Mouse (Mus musculus) limb, embryonic 14.5 days (tissue): ENCODE data around the gene Dspp. TPM values are rescaled to one million over a fixed set of nuclear protein-coding genes. Genes with fewer than 3 reads are reported as not detected.

Experiments
- ATAC-seq: fragments of 200-750 bp; cut with Nextera tagmentation; 2 replicates; pipeline ENCODE4 v1.8.0; 2017; ENCODE audit warnings: low read depth, moderate number of reproducible peaks, moderate TSS enrichment; ENCODE audit not compliant: low FRiP score
- DNase-seq: peaks from one replicate; pipeline ENCODE4 v3.0.0-alpha.2; 2015; ENCODE audit warnings: low spot score
- H3K27ac ChIP-seq: fragments of 300-500 bp; sonication (generic); replicated peaks from 2 replicates; pipeline ENCODE4 v1.5.1; 2014; ENCODE audit warnings: low read depth, mild to moderate bottlenecking, low read length, moderate library complexity, mixed read lengths
- H3K27me3 ChIP-seq: fragments of 300-500 bp; sonication (generic); 2 replicates; pipeline ENCODE4 v1.6.1; 2014; ENCODE audit warnings: low read length, mixed read lengths; ENCODE audit not compliant: control insufficient read depth, insufficient read depth
- H3K36me3 ChIP-seq: fragments of 300-500 bp; sonication (generic); 2 replicates; pipeline ENCODE4 v1.6.1; 2014; ENCODE audit warnings: mild to moderate bottlenecking, low read length, moderate library complexity, mixed read lengths; ENCODE audit not compliant: control insufficient read depth, insufficient read depth
- H3K4me1 ChIP-seq: fragments of 300-500 bp; sonication (generic); 2 replicates; pipeline ENCODE4 v1.6.1; 2014; ENCODE audit warnings: antibody characterized with exemption, low read length, mixed read lengths; ENCODE audit not compliant: control insufficient read depth, insufficient read depth
- H3K4me2 ChIP-seq: fragments of 300-500 bp; sonication (generic); replicated peaks from 2 replicates; pipeline ENCODE4 v1.6.1; 2014; ENCODE audit warnings: low read depth, mild to moderate bottlenecking, low read length, moderate library complexity; ENCODE audit not compliant: severe bottlenecking
- H3K4me3 ChIP-seq: fragments of 300-500 bp; sonication (generic); replicated peaks from 2 replicates; pipeline ENCODE4 v1.5.1; 2014; ENCODE audit warnings: low read length
- H3K9ac ChIP-seq: fragments of 300-500 bp; sonication (generic); 2 replicates; pipeline ENCODE4 v1.6.1; 2014; ENCODE audit warnings: mild to moderate bottlenecking, low read depth, low read length, moderate library complexity; ENCODE audit not compliant: severe bottlenecking
- H3K9me3 ChIP-seq: fragments of 300-500 bp; sonication (generic); 2 replicates; pipeline ENCODE4 v1.6.1; 2016; ENCODE audit warnings: low read length; ENCODE audit not compliant: control insufficient read depth
- POLR2A ChIP-seq: fragments of 200-500 bp; IDR thresholded peaks from 2 replicates; pipeline ENCODE4 v1.8.0; 2012; ENCODE audit warnings: inconsistent platforms, mild to moderate bottlenecking, moderate library complexity, borderline replicate concordance; ENCODE audit not compliant: insufficient read depth, insufficient read length; ENCODE audit errors: extremely low read depth
- WGBS: fragments of 180-500 bp; shearing (Covaris S2); extraction: QIAGEN DNeasy Blood & Tissue Kit; methylation state at CpG from one replicate; pipeline ENCODE4 v1.1.7; 2014; 5-methylcytosine and 5-hydroxymethylcytosine counted together
- polyA plus RNA-seq, 2 experiments: library from polyadenylated mRNA; depleted of rRNA in 1 of 2; stranded (reverse) in 1 of 2; unstranded in 1 of 2; fragments of >200 nt; fragmentation: Nextera tagmentation in 1 of 2; extraction: Ambion mirVana in 1 of 2; gene quantifications; 2 replicates each; pipeline versions ENCODE4 v1.2.1 to v1.2.3; 2012 to 2014

Dspp gene
- polyA plus RNA-seq, 2 experiments: not detected

GRCm38 (mm10) chr5:104224299-104224698, 53.8 kb downstream of the Dspp start:
- Histone ChIP-seq H3K4me1 (no peaks in the 10 kb centered on the region), H3K9ac (no peak overlapping the region), H3K4me2 (no peak overlapping the region), H3K9me3 (no peaks in the 10 kb centered on the region), H3K27me3 (no peaks in the 10 kb centered on the region), H3K27ac (no peak overlapping the region), H3K4me3 (no peak overlapping the region), H3K36me3 (no peaks in the 10 kb centered on the region)
- no peak for TF ChIP-seq POLR2A
- ATAC-seq (no peak), DNase-seq (no peak)
- WGBS: 50% methylated on average over 3 of the region's 3 CpGs

- ATAC-seq (no peak), DNase-seq (no peak)
- Histone ChIP-seq H3K4me3 (no peak overlapping the region), H3K27ac (no peak overlapping the region), H3K36me3 (no peaks in the 10 kb centered on the region), H3K4me1 (no peaks in the 10 kb centered on the region), H3K27me3 (no peaks in the 10 kb centered on the region), H3K9me3 (no peaks in the 10 kb centered on the region), H3K9ac (no peak overlapping the region), H3K4me2 (no peak overlapping the region)
- TF ChIP-seq POLR2A: no peak
Measured at GRCm38 (mm10) chr5:104224750-104225149, 54.2 kb downstream of the Dspp start.

- H3K4me3 ChIP-seq: no peak overlapping the region
- ATAC-seq (no peak), DNase-seq (no peak)
- no peak overlapping the region for H3K4me2 ChIP-seq
- no peaks in the 10 kb centered on the region for H3K27me3 ChIP-seq
- H3K9me3 ChIP-seq: no peaks in the 10 kb centered on the region
- H3K4me1 ChIP-seq: no peaks in the 10 kb centered on the region
- 8% methylated on average over 1 of the region's 1 CpGs for WGBS
- no peak overlapping the region for H3K9ac ChIP-seq
- TF ChIP-seq POLR2A: no peak
- H3K36me3 ChIP-seq: no peaks in the 10 kb centered on the region
- H3K27ac ChIP-seq: no peak overlapping the region
Measured at GRCm38 (mm10) chr5:104228497-104228896, 58.0 kb downstream of the Dspp start.

Other genes with a start within 250 kb of the Dspp start
- gene Hsd17b13, start 193.3 kb upstream of the Dspp start, polyA plus RNA-seq (2012; rRNA removed): 0.04 and 0.08 TPM in 2 replicates
- gene Hsd17b13, start 193.3 kb upstream of the Dspp start, polyA plus RNA-seq (2014; fragmentation: Nextera tagmentation; extraction: Ambion mirVana): 0.17 TPM in 1 of 2 replicates, not detected in the other
- gene Hsd17b11, start 148.8 kb upstream of the Dspp start, polyA plus RNA-seq (2012; rRNA removed): 13.7 and 16.2 TPM in 2 replicates
- 3.4 and 3.5 TPM in 2 replicates for gene Hsd17b11, start 148.8 kb upstream of the Dspp start, polyA plus RNA-seq (2014; fragmentation: Nextera tagmentation; extraction: Ambion mirVana)
- gene Nudt9, start 124.4 kb upstream of the Dspp start, polyA plus RNA-seq (2012; rRNA removed): 42.8 and 48.0 TPM in 2 replicates
- gene Nudt9, start 124.4 kb upstream of the Dspp start, polyA plus RNA-seq (2014; fragmentation: Nextera tagmentation; extraction: Ambion mirVana): 58.6 and 59.9 TPM in 2 replicates
- gene Gm17660, start 93.1 kb upstream of the Dspp start, polyA plus RNA-seq (2012; rRNA removed): not detected in 2 replicates
- gene Gm17660, start 93.1 kb upstream of the Dspp start, polyA plus RNA-seq (2014; fragmentation: Nextera tagmentation; extraction: Ambion mirVana): not detected in 2 replicates
- 47.7 and 68.4 TPM in 2 replicates for gene Sparcl1, start 57.0 kb upstream of the Dspp start, polyA plus RNA-seq (2012; rRNA removed)
- gene Sparcl1, start 57.0 kb upstream of the Dspp start, polyA plus RNA-seq (2014; fragmentation: Nextera tagmentation; extraction: Ambion mirVana): 63.9 and 67.8 TPM in 2 replicates
- gene Dmp1, start 31.9 kb downstream of the Dspp start, polyA plus RNA-seq (2012; rRNA removed): 2.5 and 3.0 TPM in 2 replicates
- gene Dmp1, start 31.9 kb downstream of the Dspp start, polyA plus RNA-seq (2014; fragmentation: Nextera tagmentation; extraction: Ambion mirVana): 5.1 and 5.8 TPM in 2 replicates
- 78.7 and 128 TPM in 2 replicates for gene Ibsp, start 128.5 kb downstream of the Dspp start, polyA plus RNA-seq (2012; rRNA removed)
- gene Ibsp, start 128.5 kb downstream of the Dspp start, polyA plus RNA-seq (2014; fragmentation: Nextera tagmentation; extraction: Ambion mirVana): 196 and 263 TPM in 2 replicates
- not detected in 2 replicates for gene Mepe, start 154.6 kb downstream of the Dspp start, polyA plus RNA-seq (2012; rRNA removed)
- not detected in 2 replicates for gene Mepe, start 154.6 kb downstream of the Dspp start, polyA plus RNA-seq (2014; fragmentation: Nextera tagmentation; extraction: Ambion mirVana)